Mouse (Mus musculus) telencephalon, adult 2 months (tissue): ENCODE results near the gene Efemp2.
A peak's percentile ranks its signal among the peaks of the same experiment; 100 is the strongest.

Source experiments
- DNase-seq: peaks from one replicate; pipeline ENCODE4 v3.0.0-alpha.2; 2011; ENCODE audit warnings: low read depth, low spot score

Efemp2 gene

GRCm38 (mm10) chr19:5496052-5496370 lies 22.3 kb downstream of the Efemp2 start:
- DNase-seq = no peak

- no peak for DNase-seq
Measured at GRCm38 (mm10) chr19:5500330-5500875, 26.6 kb downstream of the Efemp2 start.

GRCm38 (mm10) chr19:5503687-5504086 lies 29.9 kb downstream of the Efemp2 start, which contains the start of gene 1700020D05Rik:
Gene 1700020D05Rik (minus strand): TSS chr19:5503787.
- no peak for DNase-seq

GRCm38 (mm10) chr19:5510031-5511026 lies 36.6 kb downstream of the Efemp2 start, which contains the start of gene Snx32:
Gene Snx32 (minus strand): TSS chr19:5510538.
- DNase-seq = peak; percentile 100

- no peak for DNase-seq
Measured at GRCm38 (mm10) chr19:5511074-5511632, 37.4 kb downstream of the Efemp2 start.

GRCm38 (mm10) chr19:5512091-5513004 lies 38.6 kb downstream of the Efemp2 start:
- DNase-seq = no peak

- no peak for DNase-seq
Measured at GRCm38 (mm10) chr19:5513005-5513349, 39.2 kb downstream of the Efemp2 start.

GRCm38 (mm10) chr19:5515840-5516777 lies 42.4 kb downstream of the Efemp2 start:
- DNase-seq = no peak

- DNase-seq = peak; percentile 41
Measured at GRCm38 (mm10) chr19:5516906-5517505, 43.3 kb downstream of the Efemp2 start.

- no peak for DNase-seq
Measured at GRCm38 (mm10) chr19:5518721-5519120, 45.0 kb downstream of the Efemp2 start.

GRCm38 (mm10) chr19:5525204-5525603 lies 51.5 kb downstream of the Efemp2 start:
- no peak for DNase-seq

- peak; percentile 45 for DNase-seq
Measured at GRCm38 (mm10) chr19:5529325-5530137, 55.8 kb downstream of the Efemp2 start.

- DNase-seq = no peak
Measured at GRCm38 (mm10) chr19:5530138-5530524, 56.4 kb downstream of the Efemp2 start.
